Mouse (Mus musculus) CH12.LX (cell line): ENCODE results near the gene Rer1. TPM values are rescaled to one million over a fixed set of nuclear protein-coding genes. Genes with fewer than 3 reads are reported as not detected.
A peak's percentile ranks its signal among the peaks of the same experiment; 100 is the strongest.

ENCODE experiments used
- DNase-seq: peaks from one replicate; pipeline ENCODE4 v3.0.0-alpha.2; 2013; ENCODE audit errors: extremely low read depth
- H3K27ac ChIP-seq: 2 replicates; pipeline ENCODE4 v1.5.1; 2012; ENCODE audit warnings: low read depth, mild to moderate bottlenecking, control low read depth, moderate library complexity; ENCODE audit not compliant: insufficient read depth
- H3K27me3 ChIP-seq: replicated peaks from 2 replicates; pipeline ENCODE3; 2012; ENCODE audit warnings: inconsistent platforms
- H3K36me3 ChIP-seq, 2 experiments: replicated peaks in 1 of 2; 2 replicates each; pipeline versions ENCODE3 to v1.6.1; 2012; ENCODE audit warnings: inconsistent platforms in 1 of 2, low read length in 1 of 2, mild to moderate bottlenecking in 1 of 2, mixed read lengths in 1 of 2, moderate library complexity in 1 of 2; ENCODE audit not compliant: control insufficient read depth in 1 of 2, insufficient read depth in 1 of 2
- H3K4me1 ChIP-seq, 2 experiments: 2 replicates each; pipeline ENCODE4 v1.6.1; 2012; ENCODE audit warnings: inconsistent platforms in 1 of 2, moderate library complexity in 1 of 2; ENCODE audit not compliant: insufficient read depth in 2 of 2, control insufficient read depth in 1 of 2
- H3K4me2 ChIP-seq: 2 replicates; pipeline ENCODE4 v1.6.1; 2012; ENCODE audit warnings: low read depth, mild to moderate bottlenecking, control low read depth; ENCODE audit not compliant: poor library complexity, insufficient read depth, severe bottlenecking
- H3K4me3 ChIP-seq, 3 experiments: fragments of 150-350 bp in 1 of 3; sonication (generic) in 1 of 3; replicated peaks in 1 of 3; 2 replicates each; pipeline versions ENCODE3 to v1.5.1; 2011 to 2012; ENCODE audit warnings: low read depth in 2 of 3, low read length in 2 of 3, mild to moderate bottlenecking in 2 of 3, moderate library complexity in 2 of 3, control low read depth in 1 of 3, improper control_type of control experiment in 1 of 3, inconsistent platforms in 1 of 3, mixed read lengths in 1 of 3; ENCODE audit not compliant: poor library complexity in 1 of 3
- H3K79me2 ChIP-seq: replicated peaks from 2 replicates; pipeline ENCODE4 v1.6.1; 2012; ENCODE audit warnings: mild to moderate bottlenecking, moderate library complexity; ENCODE audit not compliant: control insufficient read depth, poor library complexity, insufficient read depth, severe bottlenecking; ENCODE audit errors: extremely low read depth
- H3K9ac ChIP-seq: 2 replicates; pipeline ENCODE4 v1.6.1; 2012; ENCODE audit warnings: low read depth, mild to moderate bottlenecking, control low read depth, moderate library complexity; ENCODE audit not compliant: insufficient read depth
- H3K9me3 ChIP-seq: replicated peaks from 2 replicates; pipeline ENCODE3; 2012; ENCODE audit warnings: low read length, inconsistent platforms, mixed read lengths
- BHLHE40 ChIP-seq: IDR thresholded peaks from 2 replicates; pipeline ENCODE4 v1.6.1; 2011; ENCODE audit warnings: mild to moderate bottlenecking, low read depth, low read length, improper control_type of control experiment
- CHD2 ChIP-seq: IDR thresholded peaks from 2 replicates; pipeline ENCODE4 v1.6.1; 2011; ENCODE audit warnings: low read length, improper control_type of control experiment
- ELF1 ChIP-seq: IDR thresholded peaks from 2 replicates; pipeline ENCODE4 v1.6.1; 2014; ENCODE audit warnings: low read depth, mild to moderate bottlenecking, inconsistent platforms, low read length, improper control_type of control experiment
- EP300 ChIP-seq: IDR thresholded peaks from 2 replicates; pipeline ENCODE4 v1.6.1; 2011; ENCODE audit warnings: low read length, improper control_type of control experiment
- GABPA ChIP-seq: IDR thresholded peaks from 2 replicates; pipeline ENCODE4 v1.6.1; 2012; ENCODE audit warnings: low read depth, low read length, improper control_type of control experiment, inconsistent platforms; ENCODE audit not compliant: insufficient replicate concordance
- MAFK ChIP-seq: IDR thresholded peaks from 2 replicates; pipeline ENCODE4 v1.6.1; 2011; ENCODE audit warnings: low read length, improper control_type of control experiment; ENCODE audit not compliant: insufficient replicate concordance
- MAZ ChIP-seq: IDR thresholded peaks from 2 replicates; pipeline ENCODE4 v1.6.1; 2012; ENCODE audit warnings: low read depth, mild to moderate bottlenecking, inconsistent platforms, low read length, improper control_type of control experiment, moderate library complexity
- MEF2A ChIP-seq: IDR thresholded peaks from 2 replicates; pipeline ENCODE4 v1.6.1; 2014; ENCODE audit warnings: low read depth, mild to moderate bottlenecking, inconsistent platforms, low read length, improper control_type of control experiment, borderline replicate concordance
- POLR2AphosphoS2 ChIP-seq: IDR thresholded peaks from 2 replicates; pipeline ENCODE4 v1.6.1; 2011; ENCODE audit warnings: low read depth, low read length, improper control_type of control experiment
- SMC3 ChIP-seq: IDR thresholded peaks from 2 replicates; pipeline ENCODE4 v1.6.1; 2011; ENCODE audit warnings: low read depth, low read length, improper control_type of control experiment
- UBTF ChIP-seq: IDR thresholded peaks from 2 replicates; pipeline ENCODE4 v1.6.1; 2012; ENCODE audit warnings: low read depth, mild to moderate bottlenecking, inconsistent platforms, low read length, improper control_type of control experiment, moderate library complexity
- ZC3H11A ChIP-seq: IDR thresholded peaks from 2 replicates; pipeline ENCODE4 v1.6.1; 2012; ENCODE audit warnings: low read depth, mild to moderate bottlenecking, inconsistent platforms, low read length, improper control_type of control experiment
- ZMIZ1 ChIP-seq: IDR thresholded peaks from 2 replicates; pipeline ENCODE4 v1.6.1; 2012; ENCODE audit warnings: low read depth, mild to moderate bottlenecking, inconsistent platforms, low read length, improper control_type of control experiment
- dilution Hi-C: fragments of 300-500 bp; cut with MboI; formaldehyde crosslinking; loops from 2 replicates; pipeline ENCODE4 v1.14.3; 2020; ENCODE audit warnings: low sequenced_read_pairs; ENCODE audit not compliant: extremely low pct_unique_long_range_greater_than_20kb, extremely low pct_ligation_motif_present
- in situ Hi-C: fragments of 300-500 bp; cut with MboI; formaldehyde crosslinking; loops from 3 replicates; pipeline ENCODE4 v1.14.3; 2019; ENCODE audit warnings: low sequenced_read_pairs, low pct_ligation_motif_present, low pct_unique_long_range_greater_than_20kb, mixed read lengths
- polyA plus RNA-seq: library from polyadenylated mRNA; unstranded; fragments of >175 nt; gene quantifications from 2 replicates; pipeline ENCODE4 v1.2.1, GENCODE M21; 2012; ENCODE audit warnings: low read depth; ENCODE audit not compliant: insufficient read length
- total RNA-seq, 2 experiments: library from RNA; depleted of rRNA; stranded (reverse); fragments of 300-350 nt in 1 of 2; fragments of >200 nt in 1 of 2; gene quantifications; 2 replicates each; pipeline ENCODE4 v1.2.3; 2012 to 2014

Gene Rer1
- total and polyA plus RNA-seq, 3 experiments, result 126 to 221 (median 135) TPM

DNA sequence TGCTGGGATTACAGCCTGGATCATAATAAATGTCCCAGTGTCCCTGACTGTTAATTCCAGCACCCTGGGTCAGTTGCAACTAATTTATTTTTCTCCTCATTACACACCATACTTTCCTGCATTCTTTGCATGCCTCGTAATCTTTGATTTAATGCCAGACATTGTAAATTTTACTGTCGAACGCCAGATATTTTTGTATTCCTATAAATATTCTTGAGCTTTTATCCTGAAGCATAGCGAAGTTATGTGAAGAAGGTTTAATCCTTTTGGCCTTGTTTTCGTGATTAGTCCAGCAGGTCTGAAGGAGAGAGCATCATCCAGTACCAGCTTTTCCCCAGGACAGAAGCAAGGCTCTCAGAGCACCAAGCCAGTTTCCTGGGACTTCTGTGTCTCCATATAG is 23.3 kb upstream of the Rer1 start:
- Histone ChIP-seq H3K4me1 (no peaks in the 10 kb centered on the region), H3K4me3 (no peak overlapping the region), H3K4me2 (no peak overlapping the region), H3K9me3 (no peaks in the 10 kb centered on the region), H3K27me3 (no peaks in the 10 kb centered on the region)
- no peak for DNase-seq
- dilution Hi-C loops (no loop called here), in situ Hi-C loops (no loop called here)
- no peak for TF ChIP-seq ELF1
- TF ChIP-seq, all 38 proteins: peak for 0
- H3K9ac ChIP-seq, result no peak overlapping the region
- H3K79me2 ChIP-seq, result no peaks in the 10 kb centered on the region
- H3K27ac ChIP-seq, result no peak overlapping the region
- peaks cover 21 to 58% of the 10 kb centered on the region in 2 experiments for H3K36me3 ChIP-seq

DNA sequence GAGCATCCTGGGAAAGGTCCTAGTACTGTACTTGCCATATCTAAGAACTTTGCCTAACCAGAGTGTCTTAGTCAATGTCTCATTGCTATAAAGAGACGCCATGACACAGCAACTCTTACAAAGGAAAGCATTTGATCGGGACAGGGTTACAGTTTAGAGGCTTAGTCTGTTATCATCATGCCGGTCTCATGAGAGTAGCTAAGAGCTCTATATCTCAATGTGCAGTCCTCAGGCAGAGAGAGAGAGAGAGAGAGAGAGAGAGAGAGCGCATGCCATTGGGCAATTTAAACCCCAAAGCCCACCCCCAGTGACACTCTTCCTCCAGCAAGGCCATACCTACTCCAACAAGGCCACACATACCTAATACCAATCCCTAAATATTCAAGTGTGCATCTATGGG is 21.7 kb upstream of the Rer1 start:
- no peaks in the 10 kb centered on the region for H3K79me2 ChIP-seq
- TF ChIP-seq CHD2 (no peak), ZC3H11A (no peak), BHLHE40 (no peak), GABPA (no peak), MAZ (no peak), SMC3 (no peak)
- no peaks in the 10 kb centered on the region for H3K4me1 ChIP-seq
- in situ Hi-C loops, result no loop called here
- dilution Hi-C loops, result no loop called here
- no peaks in the 10 kb centered on the region for H3K9me3 ChIP-seq
- peaks cover 21 to 55% of the 10 kb centered on the region in 2 experiments for H3K36me3 ChIP-seq
- no peak for DNase-seq
- no peak overlapping the region for H3K27ac ChIP-seq
- H3K27me3 ChIP-seq, result no peaks in the 10 kb centered on the region
- H3K4me3 ChIP-seq, result no peak overlapping the region
- H3K9ac ChIP-seq, result no peak overlapping the region
- H3K4me2 ChIP-seq, result no peak overlapping the region

DNA sequence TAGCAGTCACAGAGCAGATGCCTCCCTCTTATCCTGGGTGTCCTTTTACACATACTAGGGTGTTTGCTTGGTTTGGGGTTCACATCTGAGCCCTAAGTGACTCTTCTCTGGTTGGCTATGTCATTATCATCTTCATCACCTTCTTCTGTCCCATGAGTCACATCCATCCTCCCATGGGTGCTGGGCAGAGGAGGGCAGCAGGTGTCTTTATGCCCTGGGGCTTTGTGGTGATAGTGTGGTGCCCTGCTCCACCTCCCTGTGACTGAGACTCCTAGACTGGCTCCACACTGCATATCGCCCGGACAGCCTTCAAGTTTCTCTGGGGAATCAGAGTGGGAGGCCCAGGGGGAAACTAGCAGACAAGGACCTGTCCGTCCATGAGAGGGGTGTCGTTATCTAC is 12.4 kb upstream of the Rer1 start:
- no peak overlapping the region for H3K4me3 ChIP-seq
- no peaks in the 10 kb centered on the region for H3K9me3 ChIP-seq
- peaks cover 3 to 84% of the 10 kb centered on the region in 2 experiments for H3K36me3 ChIP-seq
- dilution Hi-C loops, result no loop called here
- no peak overlapping the region; the same call in 1 of the 2 replicates for H3K27ac ChIP-seq
- peak; percentile 38 for DNase-seq
- H3K4me2 ChIP-seq, result no peak overlapping the region
- TF ChIP-seq ZMIZ1 (no peak), POLR2AphosphoS2 (no peak), MAFK (0 out of 2 replicates have a peak, but pooled peaks have one; percentile 5), ELF1 (no peak), UBTF (no peak), EP300 (peak; percentile 49), MEF2A (no peak)
- in situ Hi-C loops, result loop anchor here (5.0 kb wide), 1 partner anchor 149 kb away; the partner anchor contains the start of gene Faap20
- H3K4me1 ChIP-seq, result peaks cover 17 to 50% of the 10 kb centered on the region in 2 experiments
- no peaks in the 10 kb centered on the region for H3K27me3 ChIP-seq
- H3K79me2 ChIP-seq, result no peaks in the 10 kb centered on the region
- H3K9ac ChIP-seq, result no peak overlapping the region
